Mouse (Mus musculus): ENCODE data around the gene Zbtb20.

Gene Zbtb20

DNA sequence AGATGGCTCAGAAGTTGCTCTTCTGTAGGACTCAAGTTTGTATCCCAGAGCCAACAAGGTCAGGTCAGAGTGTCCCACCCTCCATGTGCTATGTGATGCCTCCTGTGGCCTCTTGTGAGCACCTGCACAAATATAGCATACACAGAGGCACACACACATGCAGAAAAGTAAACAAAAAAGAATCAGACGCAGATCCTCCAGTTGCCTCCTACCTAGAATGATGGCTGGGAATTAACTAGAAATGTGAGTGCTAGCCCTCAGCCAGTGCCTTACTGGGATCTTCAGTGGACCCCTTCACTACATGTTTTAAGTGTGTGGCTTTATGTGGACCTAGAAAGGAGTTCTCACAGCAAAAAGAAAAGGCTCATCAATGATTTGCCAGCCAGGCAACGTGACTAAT lies 621.4 kb downstream of the Zbtb20 start:
- DNase-seq: no peak

DNA sequence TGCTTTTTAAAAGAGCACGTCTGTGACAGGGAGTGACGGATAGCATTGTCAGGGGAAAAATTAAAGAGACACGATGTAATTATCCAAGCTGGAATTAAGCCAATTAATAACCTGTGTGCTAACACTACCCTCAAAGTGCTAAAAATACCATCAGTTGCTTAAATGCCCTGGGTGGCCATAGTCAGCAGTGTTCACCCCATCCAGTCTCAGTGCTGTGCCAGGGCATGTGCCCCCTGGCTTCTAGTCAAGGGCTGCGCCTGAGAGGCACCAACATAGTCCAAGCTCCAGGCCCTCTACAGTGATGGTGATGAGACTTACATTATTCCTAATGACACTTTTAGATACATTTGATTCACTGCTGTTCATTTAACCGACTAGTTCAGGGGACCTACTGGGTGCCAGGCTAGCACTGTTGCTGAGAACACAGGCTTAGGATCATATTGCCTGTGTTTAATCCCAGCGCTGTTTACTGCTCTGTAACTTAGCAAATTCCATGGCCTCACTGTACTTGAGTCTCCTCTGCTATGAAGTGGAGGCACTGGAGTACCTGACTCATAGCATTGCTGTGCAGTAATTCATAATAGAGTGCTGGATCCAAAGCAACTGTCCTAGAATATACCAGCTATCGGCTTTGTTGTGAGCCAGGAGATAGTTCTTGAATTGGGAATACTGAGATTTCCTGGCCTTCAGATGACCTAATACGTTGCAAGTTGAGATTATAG lies 624.6 kb downstream of the Zbtb20 start:
- no peak for DNase-seq

DNA sequence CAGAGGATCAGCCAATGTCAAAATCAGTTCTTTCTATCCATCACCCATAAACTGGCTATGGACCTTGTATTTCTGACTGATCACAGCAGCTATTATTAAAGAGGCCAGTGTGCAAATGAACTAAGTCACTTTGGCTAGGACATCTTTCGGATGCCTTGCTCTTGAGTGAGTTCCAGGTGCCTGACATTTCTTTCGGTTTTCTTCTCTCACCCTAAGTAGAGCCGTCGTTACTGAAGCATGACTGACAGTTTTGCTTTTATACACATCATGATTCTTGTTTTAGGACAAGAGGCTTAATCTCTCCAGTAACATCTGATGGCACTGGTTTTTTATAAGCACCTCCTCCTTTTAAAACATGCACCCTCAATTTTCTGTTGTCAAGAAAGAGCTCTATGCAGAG lies 625.6 kb downstream of the Zbtb20 start:
- DNase-seq: no peak

DNA sequence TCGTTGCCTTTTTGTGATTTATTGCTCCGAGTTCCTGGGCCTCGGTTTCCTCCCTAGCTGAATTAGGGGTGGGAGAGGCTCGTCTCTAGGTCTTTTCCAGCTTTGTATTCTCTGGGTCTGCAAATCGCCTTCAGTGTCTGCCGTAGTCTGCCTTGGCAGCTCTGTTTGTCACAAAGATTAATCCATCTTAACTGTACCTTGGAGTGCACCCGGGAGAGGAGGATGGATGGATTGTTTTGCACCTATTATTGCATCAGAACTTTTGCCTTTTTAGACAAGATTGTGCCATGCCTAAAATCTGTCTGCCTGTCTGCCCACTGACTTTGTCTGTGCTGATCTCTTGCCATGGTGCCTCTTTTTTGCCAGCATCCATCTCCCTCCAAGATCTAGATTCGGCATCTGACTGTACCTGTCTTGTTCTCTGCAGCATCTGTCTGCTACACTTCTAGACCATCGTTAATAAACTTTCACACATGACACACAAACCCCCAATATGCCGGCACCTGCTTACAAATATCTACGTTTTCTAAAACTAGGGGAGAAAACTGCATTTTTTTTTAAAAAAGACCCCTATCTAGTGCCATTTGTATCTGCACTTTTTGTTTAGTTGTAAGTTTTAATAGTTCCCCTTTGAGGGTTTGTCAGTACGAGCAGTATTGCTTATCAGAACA lies 626.8 kb downstream of the Zbtb20 start:
- DNase-seq: no peak

DNA sequence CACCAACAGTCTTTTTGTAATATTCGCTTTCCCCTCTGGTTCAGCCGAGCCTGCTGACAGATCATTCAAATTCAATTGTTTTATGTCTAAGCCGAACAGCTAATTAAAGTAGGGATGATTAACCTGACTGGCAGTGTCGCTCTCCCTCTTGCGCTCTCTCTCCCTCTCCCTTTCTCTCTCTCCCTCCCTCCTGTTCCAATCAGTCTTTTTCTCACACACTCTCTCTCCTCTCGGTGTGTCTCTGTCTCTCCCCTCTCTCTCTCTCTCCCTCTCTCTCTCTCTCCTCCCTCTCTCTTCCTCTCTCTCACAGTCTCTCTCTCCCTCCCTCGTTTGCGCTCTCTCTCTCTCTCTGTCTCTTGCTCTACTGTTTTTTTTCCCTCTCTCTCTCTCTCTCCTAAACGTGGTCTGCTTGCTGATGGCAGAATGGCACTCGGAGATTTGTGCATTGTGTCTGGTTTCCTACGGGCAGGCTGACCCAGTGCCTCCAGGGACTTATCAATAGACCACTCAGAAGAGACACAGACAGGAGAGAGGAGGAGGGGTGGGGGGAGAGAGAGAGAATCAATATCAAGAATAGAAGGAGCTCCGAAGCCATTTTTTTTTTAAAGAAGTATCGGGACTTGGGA lies 627.4 kb downstream of the Zbtb20 start:
- DNase-seq: no peak

DNA sequence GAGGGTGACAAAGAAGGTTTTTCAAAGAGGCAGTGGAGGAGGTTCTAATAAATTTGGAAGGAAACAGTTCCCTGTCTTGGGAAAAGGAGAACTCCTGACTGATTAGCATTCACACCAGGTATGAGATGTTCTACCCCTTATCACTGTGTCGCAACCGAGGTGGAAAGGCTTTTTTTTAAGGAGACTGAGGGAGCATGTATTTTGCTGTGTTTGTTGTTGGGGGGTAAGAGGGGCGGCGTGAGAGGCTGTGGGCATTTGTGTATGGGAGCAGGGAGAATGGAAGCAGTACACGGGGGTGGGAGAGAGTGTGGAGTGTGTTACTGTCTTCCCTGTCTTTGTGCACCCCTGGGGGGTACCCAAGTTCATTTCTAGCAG lies 627.9 kb downstream of the Zbtb20 start:
- DNase-seq: no peak

DNA sequence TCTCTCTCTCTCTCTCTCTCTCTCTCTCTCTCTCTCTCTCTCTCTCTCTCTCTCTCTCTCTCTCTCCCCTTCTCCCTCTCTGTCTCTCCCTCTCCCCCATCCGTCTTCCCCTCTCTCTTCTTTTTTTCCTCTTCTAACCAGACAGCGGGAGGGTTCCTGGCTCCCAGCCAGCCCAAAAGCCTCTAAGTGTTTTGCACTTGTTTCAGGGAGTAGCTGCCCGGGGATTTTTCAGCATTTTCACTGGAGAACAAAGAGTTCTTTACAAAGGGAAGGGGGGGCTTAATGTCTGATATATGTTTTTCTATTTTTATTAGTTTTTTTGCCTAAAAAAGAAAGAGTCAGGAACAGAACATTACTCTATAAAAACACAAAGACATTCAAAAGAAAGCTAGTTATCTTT lies 628.5 kb downstream of the Zbtb20 start:
- no peak for DNase-seq

DNA sequence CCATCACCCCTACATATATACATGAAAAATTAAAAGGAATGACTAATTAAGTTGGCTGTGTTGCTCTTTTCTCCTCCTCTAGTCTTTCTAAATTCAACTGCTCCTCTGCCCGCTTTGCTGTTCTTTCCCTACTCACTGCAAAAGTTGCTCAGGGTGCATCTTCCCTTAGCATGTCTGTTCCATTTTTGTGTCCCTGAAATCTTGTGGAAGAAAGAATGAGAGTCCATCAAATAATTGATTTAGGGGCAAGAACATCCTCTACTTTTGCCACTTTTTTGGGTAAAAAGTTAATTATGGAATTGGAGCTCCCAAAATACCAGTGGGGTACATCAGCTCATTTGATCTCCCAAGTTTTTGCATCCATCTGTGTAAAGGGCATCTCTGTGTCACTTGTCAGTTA lies 628.9 kb downstream of the Zbtb20 start:
- DNase-seq: no peak

DNA sequence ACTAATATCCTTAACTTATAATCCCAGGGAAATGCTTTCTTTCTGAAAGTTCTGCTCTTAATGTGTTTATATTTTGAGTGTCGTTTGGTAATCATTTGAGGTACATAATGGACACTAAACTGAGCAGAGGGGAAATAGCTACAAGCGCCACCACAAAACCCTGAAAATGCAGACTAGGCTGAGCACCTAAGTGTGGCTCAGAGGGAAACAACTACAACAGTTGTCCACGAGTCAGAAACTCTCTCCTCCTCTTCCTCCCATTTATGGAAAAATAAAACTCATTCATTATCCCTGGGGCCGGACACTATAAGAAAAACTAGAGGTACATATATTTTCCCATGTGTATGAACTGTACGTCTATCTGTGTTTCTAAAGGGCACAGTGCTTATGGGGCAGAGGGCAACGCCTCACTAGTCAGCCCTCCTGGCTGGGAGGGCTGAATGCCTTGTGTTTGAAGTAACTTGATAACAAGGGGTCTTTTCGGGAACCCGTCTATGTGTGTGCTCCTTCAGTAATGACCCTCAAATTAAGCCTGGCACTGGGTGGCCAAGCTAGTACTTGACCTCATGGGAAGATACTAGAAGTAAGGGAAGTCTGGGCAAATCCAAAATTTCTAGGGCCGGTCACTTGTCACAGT lies 629.8 kb downstream of the Zbtb20 start:
- DNase-seq: no peak

DNA sequence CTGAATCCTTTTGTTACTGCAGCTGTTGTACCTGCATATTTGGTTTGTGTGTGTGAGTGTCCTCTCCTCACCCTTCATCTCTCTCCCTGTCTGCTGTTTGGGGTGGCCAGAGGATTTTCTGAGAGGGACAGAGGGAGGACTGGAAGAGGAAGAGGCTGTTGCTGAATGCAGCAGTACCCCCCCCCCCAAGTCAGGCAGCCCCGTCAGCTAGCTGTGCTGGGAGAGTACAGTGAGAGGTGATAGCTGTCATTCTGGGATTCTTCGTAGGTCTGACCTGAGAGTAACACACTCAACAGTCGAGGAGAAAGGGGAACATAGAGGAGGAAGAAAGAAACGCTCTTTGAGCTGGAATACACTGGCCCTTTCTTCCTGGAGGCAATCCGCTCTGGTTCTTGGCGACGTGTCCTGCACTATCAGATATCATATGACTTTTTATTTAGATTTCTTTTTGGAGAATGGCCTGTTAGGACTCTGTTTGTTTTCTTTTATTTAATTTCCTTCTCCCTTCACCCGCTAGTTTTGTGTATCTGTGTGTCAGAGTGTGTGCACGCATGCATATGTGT lies 630.6 kb downstream of the Zbtb20 start:
- DNase-seq: no peak

DNA sequence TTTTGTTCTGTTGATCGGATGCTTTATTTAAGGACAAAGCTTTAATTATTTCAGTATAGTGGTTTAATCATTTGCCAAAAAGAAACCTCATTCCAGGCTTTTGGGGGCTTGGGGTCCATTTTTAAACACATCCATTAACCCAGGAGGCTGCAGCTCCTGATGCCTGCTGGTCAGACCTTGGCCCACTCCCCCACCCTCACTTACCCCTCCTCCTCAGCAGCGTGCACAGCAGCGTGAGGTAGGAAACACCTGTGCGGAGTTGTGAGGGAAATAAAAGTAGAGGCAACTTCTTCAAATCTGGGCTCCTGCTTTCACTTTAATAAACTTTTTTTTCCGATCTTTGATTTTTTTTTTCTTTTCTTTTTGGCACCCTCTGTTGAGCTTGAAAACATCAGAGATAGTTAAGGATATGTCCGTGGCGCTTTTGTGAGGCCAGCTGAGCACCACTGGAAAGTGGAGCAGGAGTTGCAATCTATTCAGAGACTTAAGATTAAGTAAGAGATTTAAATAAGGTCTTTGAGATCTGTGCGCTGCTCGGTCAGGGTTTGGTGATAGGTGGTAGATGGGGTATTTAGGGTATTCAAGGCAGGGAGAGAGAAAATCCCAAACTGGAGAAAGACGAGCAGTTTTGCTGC lies 631.2 kb downstream of the Zbtb20 start:
- DNase-seq: no peak

DNA sequence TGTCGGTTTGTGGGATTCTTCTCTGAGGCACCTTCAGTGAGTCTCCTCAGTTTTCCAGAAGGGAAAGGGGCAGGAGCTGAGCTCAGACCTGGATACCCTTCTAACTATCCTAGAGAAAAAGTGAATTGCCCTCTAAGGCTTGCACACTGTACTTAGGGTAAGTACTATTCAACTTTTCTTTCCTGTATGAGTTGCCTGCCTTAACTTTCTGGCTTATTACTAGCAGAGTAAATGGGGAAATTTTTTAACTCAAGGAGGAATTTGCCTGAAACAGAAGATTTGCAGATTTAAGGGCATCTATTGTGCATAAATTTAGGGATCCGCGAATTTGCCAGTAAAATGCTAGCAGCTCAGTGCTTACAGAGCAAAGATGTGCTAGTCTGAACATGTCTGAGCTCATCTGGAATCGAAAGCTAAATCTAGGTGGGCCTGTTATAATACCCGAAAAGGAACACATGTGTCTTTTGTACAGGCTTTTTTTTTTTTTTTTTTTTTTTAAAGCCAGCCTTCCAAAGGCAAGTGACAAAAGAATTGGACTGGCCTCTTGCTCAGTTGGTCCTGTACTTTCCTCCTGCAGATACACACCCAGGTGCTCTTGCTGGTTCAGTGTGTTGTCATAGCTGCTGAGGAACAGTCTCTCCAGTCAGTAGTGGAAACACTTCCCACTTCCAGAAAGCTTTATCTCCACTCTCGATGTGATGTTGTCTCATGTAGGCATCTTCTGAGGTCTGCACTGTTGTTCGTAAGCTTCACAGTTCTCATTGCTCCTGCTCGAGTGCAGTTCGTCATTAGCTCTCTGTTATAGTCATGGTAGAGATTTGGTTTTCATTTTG lies 632.7 kb downstream of the Zbtb20 start:
- no peak for DNase-seq

DNA sequence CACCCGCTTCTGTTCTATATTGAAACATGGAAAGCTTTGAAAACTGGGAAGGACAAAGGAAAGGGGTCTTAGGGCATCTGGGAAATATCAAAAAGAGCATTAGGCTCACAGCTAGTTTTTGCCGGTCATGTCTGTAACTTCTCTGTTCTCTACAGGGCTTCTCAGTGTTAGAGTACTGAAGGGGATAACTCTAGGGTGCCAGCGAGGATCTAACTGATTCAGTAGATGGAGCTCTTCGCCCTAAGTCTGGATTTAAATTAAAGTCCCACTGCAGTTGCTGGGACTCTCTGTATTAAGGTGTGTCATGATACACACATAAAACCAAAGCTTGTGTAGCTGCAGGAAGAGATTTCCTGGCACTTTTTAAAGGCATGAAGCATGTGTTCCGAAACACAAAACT lies 634.8 kb downstream of the Zbtb20 start:
- no peak for DNase-seq

DNA sequence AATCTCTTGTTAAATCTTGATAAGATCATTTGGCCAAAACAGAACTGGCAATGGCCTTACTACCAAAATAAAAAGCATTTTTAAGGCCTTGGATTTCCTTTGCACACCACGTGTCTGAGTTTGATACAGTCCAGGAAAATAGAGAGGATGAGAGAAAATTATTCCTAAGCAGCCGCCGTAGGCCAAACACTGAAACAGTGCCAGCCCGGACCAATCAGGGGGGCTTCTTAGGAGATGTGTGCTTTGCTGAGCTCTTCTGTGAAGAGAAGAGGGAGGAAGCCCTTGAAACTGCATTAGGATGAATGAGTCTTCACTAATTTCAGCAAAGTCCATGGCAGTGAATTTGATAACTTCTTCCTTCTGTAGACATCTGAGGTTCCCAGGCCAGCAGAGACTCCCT lies 635.9 kb downstream of the Zbtb20 start:
- DNase-seq: no peak

DNA sequence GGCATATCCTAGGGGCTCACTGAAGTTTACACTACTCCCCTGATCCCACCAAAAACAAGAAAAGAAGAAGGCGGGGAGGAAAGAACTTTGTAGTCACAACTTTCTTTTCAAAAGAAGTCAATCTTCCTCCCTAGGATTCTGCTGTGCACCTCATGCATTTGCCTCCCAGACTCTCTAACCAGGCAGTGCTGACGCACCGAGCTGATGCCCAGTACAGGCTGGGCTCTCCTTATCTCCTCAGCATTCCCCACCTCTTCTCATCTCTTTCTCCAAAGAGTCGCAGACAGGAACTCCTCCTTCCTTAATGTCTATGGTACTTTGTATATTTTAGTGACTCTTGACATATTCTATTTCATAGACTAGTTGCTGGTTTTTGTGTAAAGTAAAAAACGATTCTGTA lies 638.3 kb downstream of the Zbtb20 start:
- DNase-seq: no peak

DNA sequence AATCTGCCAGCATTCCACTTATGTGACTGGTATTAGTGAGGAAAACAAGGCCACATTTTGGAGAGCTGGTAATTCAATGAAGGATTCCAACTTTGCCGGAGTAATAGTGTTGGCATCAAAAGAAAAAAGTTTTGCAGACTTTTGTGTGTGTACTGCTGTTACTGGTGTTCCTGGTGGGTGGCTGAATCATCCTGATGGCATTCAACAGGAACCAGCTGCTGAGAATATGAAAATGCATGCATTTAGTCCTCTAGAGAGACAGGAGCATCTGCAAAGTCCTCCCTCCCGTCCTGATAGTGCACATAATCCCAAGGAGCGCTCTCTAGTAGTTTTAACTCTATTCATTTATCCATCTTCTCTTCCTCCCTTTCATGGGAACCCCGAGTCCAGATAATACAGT lies 639.9 kb downstream of the Zbtb20 start:
- no peak for DNase-seq

DNA sequence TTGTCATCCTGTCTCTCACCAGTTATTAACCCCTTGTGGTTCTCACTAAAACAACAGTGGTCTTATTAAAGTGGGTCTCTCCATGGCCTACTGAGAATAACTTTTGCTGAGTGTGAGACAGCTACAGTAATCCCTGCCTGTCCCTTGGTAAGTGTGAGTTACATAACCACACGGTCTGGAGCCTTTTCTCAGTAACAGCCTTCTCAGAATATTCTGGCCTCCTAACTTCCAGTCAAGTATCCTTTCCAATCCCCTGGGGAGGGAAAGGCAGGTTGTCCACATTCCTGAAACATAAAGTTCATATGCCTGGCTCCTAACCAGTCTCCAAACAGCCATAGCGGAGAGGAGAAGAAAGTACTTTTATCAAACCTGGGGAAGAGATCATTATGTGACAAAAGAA lies 644.6 kb downstream of the Zbtb20 start:
- no peak for DNase-seq

DNA sequence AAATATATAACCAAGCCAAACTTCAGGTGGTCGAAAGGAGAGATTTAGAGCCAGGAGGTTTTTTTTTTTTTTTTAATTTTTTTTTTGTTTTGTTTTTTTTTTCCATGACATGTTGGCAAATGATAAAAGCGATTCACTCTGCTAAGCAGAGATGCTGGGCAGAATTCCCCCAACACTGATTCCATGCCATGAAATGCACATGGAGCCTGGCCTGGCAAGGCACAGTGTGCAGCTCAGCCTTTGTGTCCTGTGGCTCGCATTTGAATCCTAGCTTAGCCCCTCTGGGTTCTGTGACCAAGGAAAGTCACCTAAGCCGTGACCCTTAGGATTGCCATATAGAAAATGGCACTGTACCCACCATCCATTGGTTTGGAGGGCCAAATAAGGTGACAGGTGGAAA lies 646.8 kb downstream of the Zbtb20 start:
- no peak for DNase-seq

DNA sequence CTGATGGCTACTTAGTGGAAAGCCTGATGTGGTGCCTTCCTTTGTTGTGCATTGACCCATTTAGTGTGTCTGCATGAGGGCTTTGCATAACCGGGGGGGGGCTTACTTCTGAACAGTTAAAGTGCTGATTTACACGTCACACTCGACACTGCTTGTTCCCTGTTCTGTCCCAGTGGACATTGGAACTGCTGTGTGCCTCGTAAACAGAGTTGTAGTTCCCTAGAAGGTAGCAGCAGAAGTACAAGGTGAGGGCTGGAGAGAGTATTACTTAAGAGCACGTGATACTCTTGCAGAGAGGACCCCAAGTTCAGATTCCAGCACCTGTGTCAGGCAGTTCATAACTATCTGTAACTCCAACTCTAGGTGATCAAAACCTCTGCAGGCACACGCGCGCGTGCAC lies 648.5 kb downstream of the Zbtb20 start:
- no peak for DNase-seq

DNA sequence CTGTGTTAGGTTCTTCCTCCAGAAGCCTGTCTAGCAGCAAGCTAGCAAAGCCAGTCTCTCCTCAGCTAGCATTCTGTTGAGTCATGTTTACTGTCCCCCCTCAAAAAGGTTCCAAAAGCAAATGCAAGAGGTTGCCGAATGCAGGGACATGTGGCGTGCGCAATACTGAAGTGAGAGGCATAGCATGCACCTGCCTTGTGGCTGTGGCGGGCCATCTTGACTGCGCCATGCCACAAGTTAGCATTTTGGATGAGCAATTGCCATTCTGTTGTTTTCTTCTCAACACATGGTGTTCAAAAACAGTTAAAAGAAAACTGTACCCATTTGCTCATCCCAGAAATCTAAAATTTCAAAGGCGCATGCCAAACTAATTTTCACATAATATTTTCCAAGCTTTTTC lies 649.9 kb downstream of the Zbtb20 start:
- no peak for DNase-seq

DNA sequence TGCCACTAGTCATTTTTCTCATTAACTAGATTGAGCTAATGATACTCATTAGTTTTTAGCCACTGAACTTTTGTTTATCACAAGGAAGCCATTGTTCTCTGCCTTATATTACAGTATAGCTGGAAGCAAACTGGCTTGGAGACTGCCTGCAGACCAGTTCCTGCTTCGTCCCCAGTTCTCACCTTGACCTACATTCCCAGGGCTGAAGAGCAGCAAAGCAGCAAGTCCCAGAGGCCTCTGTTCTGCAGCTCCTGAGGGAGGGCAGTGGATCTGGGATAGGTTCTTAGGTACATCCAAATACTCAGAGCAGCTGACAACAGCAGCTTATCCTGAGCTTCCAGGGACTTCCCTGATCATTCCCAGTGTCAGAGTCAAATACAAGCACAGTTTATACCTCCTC lies 652.6 kb downstream of the Zbtb20 start:
- no peak for DNase-seq

DNA sequence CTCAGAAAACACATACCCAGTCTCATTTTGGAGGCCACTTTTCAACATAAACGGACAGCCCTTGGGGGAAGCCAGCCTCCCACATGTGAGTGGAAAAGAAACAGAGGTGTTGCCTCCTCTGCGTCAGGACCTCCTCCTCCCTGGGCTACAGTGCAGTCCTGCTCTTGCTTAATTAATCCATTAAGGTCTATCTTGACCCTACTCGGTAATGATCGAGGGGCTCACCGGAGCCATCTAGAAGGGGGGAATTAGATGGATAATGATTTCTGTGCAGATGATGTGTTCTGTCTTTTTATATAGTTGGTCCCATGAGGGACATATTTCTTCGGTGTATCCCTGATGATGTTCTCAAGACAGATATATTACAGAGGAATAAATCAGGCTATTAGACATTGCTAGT lies 655.6 kb downstream of the Zbtb20 start:
- DNase-seq: no peak

Measured in thymus, postnatal 25 days (tissue).